Mouse (Mus musculus): Measurements from ENCODE around the gene Dcaf17. TPM values are rescaled to one million over a fixed set of nuclear protein-coding genes. Genes with fewer than 3 reads are reported as not detected.

Gene Dcaf17
- polyA plus RNA-seq, 1 experiment from 2014 or later = 31.7 TPM

GRCm38 (mm10) chr2:71105469-71106215, 50.5 kb downstream of the Dcaf17 start:
- Histone ChIP-seq H3K4me3 (ENCODE audit: low read depth, low read length) (no peak overlapping the region), H3K4me2 (ENCODE audit: low read depth, low read length) (no peak overlapping the region), H3K27ac (ENCODE audit: low read depth, low read length) (no peak overlapping the region), H3K36me3 (ENCODE audit: control insufficient read depth, insufficient read depth, low read length) (0 out of 2 replicates have a peak, but pooled peaks cover 3% of the 10 kb centered on the region), H3K27me3 (ENCODE audit: control insufficient read depth, insufficient read depth, low read length) (no peaks in the 10 kb centered on the region), H3K9me3 (ENCODE audit: control insufficient read depth, low read length) (no peaks in the 10 kb centered on the region), H3K9ac (replicated peaks; ENCODE audit: low read depth, low read length) (no peak overlapping the region), H3K4me1 (ENCODE audit: control insufficient read depth, insufficient read depth, low read length) (no peaks in the 10 kb centered on the region)
- no peak for ATAC-seq (ENCODE audit: low read depth)
- 83% methylated on average over 14 of the region's 14 CpGs for WGBS

GRCm38 (mm10) chr2:71107225-71107624, 52.1 kb downstream of the Dcaf17 start:
- Histone ChIP-seq H3K4me3 (ENCODE audit: low read depth, low read length) (no peak overlapping the region), H3K36me3 (ENCODE audit: control insufficient read depth, insufficient read depth, low read length) (no peaks in the 10 kb centered on the region), H3K27ac (ENCODE audit: low read depth, low read length) (no peak overlapping the region), H3K4me1 (ENCODE audit: control insufficient read depth, insufficient read depth, low read length) (no peaks in the 10 kb centered on the region), H3K9ac (replicated peaks; ENCODE audit: low read depth, low read length) (no peak overlapping the region), H3K9me3 (ENCODE audit: control insufficient read depth, low read length) (no peaks in the 10 kb centered on the region), H3K4me2 (ENCODE audit: low read depth, low read length) (no peak overlapping the region), H3K27me3 (ENCODE audit: control insufficient read depth, insufficient read depth, low read length) (no peaks in the 10 kb centered on the region)
- WGBS = 63% methylated on average over 2 of the region's 2 CpGs
- ATAC-seq (ENCODE audit: low read depth) = no peak

GRCm38 (mm10) chr2:71108541-71108940, 53.4 kb downstream of the Dcaf17 start:
- H3K9me3 ChIP-seq (ENCODE audit: control insufficient read depth, low read length) = no peaks in the 10 kb centered on the region
- H3K4me2 ChIP-seq (ENCODE audit: low read depth, low read length) = no peak overlapping the region
- no peak overlapping the region for H3K4me3 ChIP-seq (ENCODE audit: low read depth, low read length)
- no peak overlapping the region for H3K27ac ChIP-seq (ENCODE audit: low read depth, low read length)
- 78% methylated on average over 3 of the region's 3 CpGs for WGBS
- ATAC-seq (ENCODE audit: low read depth) = no peak
- no peaks in the 10 kb centered on the region for H3K4me1 ChIP-seq (ENCODE audit: control insufficient read depth, insufficient read depth, low read length)
- no peaks in the 10 kb centered on the region for H3K27me3 ChIP-seq (ENCODE audit: control insufficient read depth, insufficient read depth, low read length)
- H3K36me3 ChIP-seq (ENCODE audit: control insufficient read depth, insufficient read depth, low read length) = no peaks in the 10 kb centered on the region
- no peak overlapping the region for H3K9ac ChIP-seq (replicated peaks; ENCODE audit: low read depth, low read length)

GRCm38 (mm10) chr2:71113489-71114171, 58.5 kb downstream of the Dcaf17 start:
- Histone ChIP-seq H3K27me3 (ENCODE audit: control insufficient read depth, insufficient read depth, low read length) (0 out of 2 replicates have a peak, but pooled peaks cover 3% of the 10 kb centered on the region), H3K9me3 (ENCODE audit: control insufficient read depth, low read length) (no peaks in the 10 kb centered on the region), H3K9ac (replicated peaks; ENCODE audit: low read depth, low read length) (no peak overlapping the region), H3K4me2 (ENCODE audit: low read depth, low read length) (no peak overlapping the region), H3K4me1 (ENCODE audit: control insufficient read depth, insufficient read depth, low read length) (0 out of 2 replicates have a peak, but pooled peaks cover 5% of the 10 kb centered on the region), H3K36me3 (ENCODE audit: control insufficient read depth, insufficient read depth, low read length) (no peaks in the 10 kb centered on the region), H3K27ac (ENCODE audit: low read depth, low read length) (no peak overlapping the region), H3K4me3 (ENCODE audit: low read depth, low read length) (no peak overlapping the region)
- WGBS = 84% methylated on average over 6 of the region's 6 CpGs
- no peak for ATAC-seq (ENCODE audit: low read depth)

GRCm38 (mm10) chr2:71116151-71116550, 61.0 kb downstream of the Dcaf17 start:
- Histone ChIP-seq H3K27ac (ENCODE audit: low read depth, low read length) (no peak overlapping the region), H3K4me1 (ENCODE audit: control insufficient read depth, insufficient read depth, low read length) (0 out of 2 replicates have a peak, but pooled peaks cover 5% of the 10 kb centered on the region), H3K4me3 (ENCODE audit: low read depth, low read length) (no peak overlapping the region), H3K36me3 (ENCODE audit: control insufficient read depth, insufficient read depth, low read length) (no peaks in the 10 kb centered on the region), H3K27me3 (ENCODE audit: control insufficient read depth, insufficient read depth, low read length) (peaks cover 3% of the 10 kb centered on the region; the same call in 1 of the 2 replicates), H3K9ac (replicated peaks; ENCODE audit: low read depth, low read length) (no peak overlapping the region), H3K4me2 (ENCODE audit: low read depth, low read length) (no peak overlapping the region), H3K9me3 (ENCODE audit: control insufficient read depth, low read length) (no peaks in the 10 kb centered on the region)
- no peak for ATAC-seq (ENCODE audit: low read depth)
- WGBS = 97% methylated on average over 4 of the region's 4 CpGs

- Histone ChIP-seq H3K9ac (replicated peaks; ENCODE audit: low read depth, low read length) (peak within 1 kb of the TSS; percentile 32), H3K4me1 (ENCODE audit: control insufficient read depth, insufficient read depth, low read length) (peaks cover 5% of the 10 kb centered on the region; the same call in 1 of the 2 replicates), H3K36me3 (ENCODE audit: control insufficient read depth, insufficient read depth, low read length) (no peaks in the 10 kb centered on the region), H3K27ac (ENCODE audit: low read depth, low read length) (no peak within 1 kb of the TSS), H3K4me2 (ENCODE audit: low read depth, low read length) (peak within 1 kb of the TSS; percentile 55), H3K4me3 (ENCODE audit: low read depth, low read length) (peak within 1 kb of the TSS; percentile 34), H3K27me3 (ENCODE audit: control insufficient read depth, insufficient read depth, low read length) (peaks cover 3% of the 10 kb centered on the region; the same call in 1 of the 2 replicates), H3K9me3 (ENCODE audit: control insufficient read depth, low read length) (no peaks in the 10 kb centered on the region)
- WGBS = 2% methylated on average over 56 of the region's 60 CpGs
- ATAC-seq (ENCODE audit: low read depth) = peak; percentile 39; the same call in 1 of the 2 replicates
These were observed 62.9 kb downstream of the Dcaf17 start, which contains the start of gene Cybrd1 for GRCm38 (mm10) chr2:71117797-71118708. TSS of gene Cybrd1 (plus strand) at chr2:71117923.

- Histone ChIP-seq H3K4me2 (ENCODE audit: low read depth, low read length) (no peak overlapping the region), H3K36me3 (ENCODE audit: control insufficient read depth, insufficient read depth, low read length) (no peaks in the 10 kb centered on the region), H3K27ac (ENCODE audit: low read depth, low read length) (no peak overlapping the region), H3K4me3 (ENCODE audit: low read depth, low read length) (no peak overlapping the region), H3K9ac (replicated peaks; ENCODE audit: low read depth, low read length) (no peak overlapping the region), H3K4me1 (ENCODE audit: control insufficient read depth, insufficient read depth, low read length) (peaks cover 5% of the 10 kb centered on the region; the same call in 1 of the 2 replicates), H3K9me3 (ENCODE audit: control insufficient read depth, low read length) (no peaks in the 10 kb centered on the region), H3K27me3 (ENCODE audit: control insufficient read depth, insufficient read depth, low read length) (peaks cover 3% of the 10 kb centered on the region; the same call in 1 of the 2 replicates)
- WGBS = 72% methylated on average over 10 of the region's 10 CpGs
- ATAC-seq (ENCODE audit: low read depth) = no peak
These were observed 65.7 kb downstream of the Dcaf17 start for GRCm38 (mm10) chr2:71120844-71121243.

- WGBS = 5% methylated on average over 5 of the region's 5 CpGs
- H3K27me3 ChIP-seq (ENCODE audit: control insufficient read depth, insufficient read depth, low read length) = peaks cover 3% of the 10 kb centered on the region; the same call in 1 of the 2 replicates
- no peak for ATAC-seq (ENCODE audit: low read depth)
- no peaks in the 10 kb centered on the region for H3K9me3 ChIP-seq (ENCODE audit: control insufficient read depth, low read length)
- no peaks in the 10 kb centered on the region for H3K36me3 ChIP-seq (ENCODE audit: control insufficient read depth, insufficient read depth, low read length)
- H3K4me1 ChIP-seq (ENCODE audit: control insufficient read depth, insufficient read depth, low read length) = peaks cover 5% of the 10 kb centered on the region; the same call in 1 of the 2 replicates
- H3K27ac ChIP-seq (ENCODE audit: low read depth, low read length) = no peak overlapping the region
- H3K4me2 ChIP-seq (ENCODE audit: low read depth, low read length) = no peak overlapping the region
- no peak overlapping the region for H3K9ac ChIP-seq (replicated peaks; ENCODE audit: low read depth, low read length)
- H3K4me3 ChIP-seq (ENCODE audit: low read depth, low read length) = no peak overlapping the region
These were observed 66.3 kb downstream of the Dcaf17 start for GRCm38 (mm10) chr2:71121406-71121805.
